Mouse (Mus musculus): ENCODE measurements around the gene Chd5.

Chd5 gene

DNA sequence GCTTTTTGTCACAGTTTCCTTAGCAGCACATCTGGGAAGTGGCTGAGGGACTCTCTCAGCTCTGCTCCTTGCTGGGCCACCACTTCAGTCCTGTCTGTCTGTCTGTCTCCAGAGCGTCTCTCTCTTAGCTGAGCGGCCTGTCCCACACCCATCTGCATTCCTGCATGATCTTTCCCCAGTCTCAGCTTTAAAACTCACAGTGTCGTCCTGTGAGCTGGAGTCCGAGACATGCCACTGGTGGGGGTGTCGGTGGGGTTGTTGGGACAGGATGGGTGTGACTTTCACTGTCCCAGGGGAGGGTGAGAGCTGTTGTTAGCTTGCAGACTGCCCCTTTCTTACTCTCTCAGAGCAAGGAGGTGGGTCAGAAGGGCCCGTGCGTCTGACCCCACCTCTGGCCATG lies 17.2 kb downstream of the Chd5 start:
- DNase-seq (ENCODE audit: low spot score) = no peak

DNA sequence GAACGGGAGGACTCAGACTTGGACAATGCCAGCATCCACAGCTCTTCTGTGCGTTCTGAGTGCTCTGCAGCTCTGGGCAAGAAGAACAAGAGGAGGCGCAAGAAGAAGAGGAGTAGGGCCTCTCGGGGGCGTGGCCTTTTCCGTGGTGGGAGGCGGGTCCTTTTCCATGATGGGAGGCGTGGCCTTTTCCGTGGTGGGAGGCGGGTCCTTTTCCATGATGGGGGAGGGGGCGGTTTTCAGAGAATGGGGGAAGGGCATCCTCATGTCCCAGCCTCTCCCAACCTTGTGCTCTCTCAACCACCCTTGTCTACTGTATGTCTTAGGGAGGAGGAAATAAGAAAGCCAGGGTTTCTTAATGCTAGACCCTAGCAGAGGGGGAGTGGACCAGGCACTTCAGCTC lies 21.2 kb downstream of the Chd5 start:
- DNase-seq (ENCODE audit: low spot score) = no peak

GRCm38 (mm10) chr4:152360855-152361254 lies 22.4 kb downstream of the Chd5 start:
- no peak for DNase-seq (ENCODE audit: low spot score)

DNA sequence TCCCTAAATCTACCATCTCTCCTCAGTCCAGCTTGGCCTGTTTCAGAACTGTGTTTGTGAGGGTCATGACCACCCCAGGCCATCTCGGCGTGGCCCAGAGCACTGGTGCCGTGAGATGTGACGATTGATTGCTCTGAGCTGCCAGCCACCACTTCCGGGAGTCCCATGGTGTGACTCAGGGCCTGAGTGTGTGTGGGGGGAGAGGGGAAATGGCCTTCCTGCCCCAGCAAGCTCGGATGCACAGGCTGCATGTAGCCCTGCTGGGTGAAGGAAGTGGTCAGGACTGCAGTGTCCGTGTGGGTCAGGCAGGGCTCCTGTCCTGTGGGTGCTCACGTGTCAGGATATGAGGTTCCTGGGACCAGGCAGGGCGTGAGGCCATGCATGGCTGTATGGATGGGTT lies 23.7 kb downstream of the Chd5 start:
- DNase-seq (ENCODE audit: low spot score) = no peak

GRCm38 (mm10) chr4:152365228-152365627 lies 26.8 kb downstream of the Chd5 start:
- no peak for DNase-seq (ENCODE audit: low spot score)

DNA sequence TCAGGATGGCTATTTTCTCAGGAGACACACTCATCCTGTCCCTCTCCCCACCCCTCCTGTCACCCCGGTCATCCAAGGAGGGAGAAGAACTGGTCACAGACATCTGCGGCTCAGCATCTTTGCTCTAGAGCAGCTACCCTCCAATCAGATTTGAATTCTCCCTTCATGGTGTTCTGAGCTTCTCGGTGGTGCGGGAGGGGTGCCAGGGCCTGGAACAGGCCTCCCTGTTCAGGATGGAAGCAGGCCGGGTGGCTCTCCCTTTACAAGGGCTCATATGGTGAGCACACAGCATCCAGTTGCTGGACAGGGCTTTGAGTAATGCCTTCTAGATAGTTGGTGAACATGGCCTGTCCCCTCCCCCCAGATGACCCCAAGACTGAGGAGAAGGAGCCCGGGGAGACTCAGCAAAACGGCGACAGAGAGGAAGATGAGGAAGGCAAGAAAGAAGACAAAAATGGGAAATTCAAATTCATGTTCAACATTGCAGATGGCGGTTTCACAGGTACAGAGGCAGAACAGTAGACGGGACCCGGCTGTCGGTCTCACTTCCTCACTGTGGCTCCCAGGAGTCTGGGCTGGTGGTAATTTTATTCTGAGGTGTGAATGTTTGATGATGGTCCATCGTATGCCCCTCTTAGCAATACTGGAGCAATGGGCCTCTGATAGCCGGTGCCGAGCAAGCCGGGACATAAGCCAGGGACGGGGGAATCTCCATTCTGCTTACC lies 44.2 kb downstream of the Chd5 start:
- no peak for DNase-seq (ENCODE audit: low spot score)

GRCm38 (mm10) chr4:152385644-152386043 lies 47.2 kb downstream of the Chd5 start:
- peak; percentile 11 for DNase-seq (ENCODE audit: low spot score)

DNA sequence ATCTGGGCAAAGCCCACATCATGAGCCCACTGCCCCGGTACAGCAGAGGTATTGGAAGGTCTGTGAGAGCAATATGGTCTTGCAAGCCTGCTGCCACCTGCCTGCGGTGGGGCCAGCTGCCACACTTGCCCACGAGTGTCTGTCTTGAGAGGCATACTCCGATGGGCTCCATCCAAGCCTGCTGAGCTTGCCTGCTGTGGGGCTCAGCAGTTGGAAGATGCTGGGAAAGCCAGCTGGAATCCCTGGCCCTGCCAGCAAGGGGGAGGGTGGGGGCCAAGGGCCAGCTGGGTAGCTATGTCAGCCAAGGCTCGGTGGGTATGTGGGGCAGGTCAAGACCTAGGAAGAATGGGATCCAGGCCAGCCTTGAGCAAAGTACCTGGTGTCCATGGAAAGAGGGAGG lies 53.7 kb downstream of the Chd5 start:
- no peak for DNase-seq (ENCODE audit: low spot score)

GRCm38 (mm10) chr4:152392627-152393026 lies 54.2 kb downstream of the Chd5 start:
- DNase-seq (ENCODE audit: low spot score) = no peak

- DNase-seq (ENCODE audit: low spot score) = no peak
These were observed 60.5 kb downstream of the Chd5 start for GRCm38 (mm10) chr4:152398926-152399325.

GRCm38 (mm10) chr4:152405143-152405542 lies 66.7 kb downstream of the Chd5 start:
- no peak for DNase-seq (ENCODE audit: low spot score)

GRCm38 (mm10) chr4:152405671-152406201 lies 67.3 kb downstream of the Chd5 start:
- DNase-seq (ENCODE audit: low spot score) = no peak

DNA sequence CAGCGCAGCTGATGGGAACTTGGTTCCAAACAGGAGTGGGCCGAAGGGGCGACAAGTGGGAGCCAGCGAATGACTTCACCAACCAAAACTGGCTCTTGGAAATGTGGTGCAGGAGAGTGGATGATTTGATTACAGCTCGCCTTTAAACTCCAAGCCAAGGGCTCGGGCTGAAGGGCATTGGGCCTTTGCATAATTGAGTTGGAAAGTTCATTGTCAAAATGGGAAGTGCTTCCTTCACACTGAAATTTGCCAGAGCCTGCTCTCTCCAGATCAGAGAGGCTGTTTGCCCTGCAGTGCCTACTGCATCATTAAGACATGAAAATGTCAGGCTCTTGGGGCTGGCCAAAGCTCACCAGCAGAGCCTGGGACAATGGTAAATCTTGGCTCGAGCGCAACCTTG lies 68.1 kb downstream of the Chd5 start:
- no peak for DNase-seq (ENCODE audit: low spot score)

DNA sequence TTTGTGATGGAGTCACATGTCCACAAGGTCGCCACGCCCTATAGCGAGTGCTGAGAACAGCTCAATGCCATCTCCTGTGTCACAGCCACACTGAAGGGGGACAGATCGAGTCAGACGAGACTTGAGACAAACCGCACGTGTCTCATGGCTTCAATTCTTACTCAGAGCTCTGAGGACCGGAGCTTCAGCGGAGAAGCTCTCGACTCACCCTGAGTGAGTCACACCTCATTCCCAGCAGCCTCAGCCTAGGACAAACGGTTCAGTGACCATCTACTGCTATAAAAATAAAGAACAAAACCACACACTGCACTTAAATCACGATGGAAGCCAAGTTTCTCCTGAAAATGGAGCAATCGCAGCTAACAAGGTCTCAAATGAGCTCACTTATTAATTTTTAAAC lies 72.5 kb downstream of the Chd5 start:
- DNase-seq (ENCODE audit: low spot score) = no peak

GRCm38 (mm10) chr4:152412524-152413080 lies 74.2 kb downstream of the Chd5 start:
- DNase-seq (ENCODE audit: low spot score) = no peak

- no peak for DNase-seq (ENCODE audit: low spot score)
These were observed 80.0 kb downstream of the Chd5 start for GRCm38 (mm10) chr4:152418229-152419060.

GRCm38 (mm10) chr4:152423576-152423975 lies 85.1 kb downstream of the Chd5 start:
- DNase-seq (ENCODE audit: low spot score) = no peak

DNA sequence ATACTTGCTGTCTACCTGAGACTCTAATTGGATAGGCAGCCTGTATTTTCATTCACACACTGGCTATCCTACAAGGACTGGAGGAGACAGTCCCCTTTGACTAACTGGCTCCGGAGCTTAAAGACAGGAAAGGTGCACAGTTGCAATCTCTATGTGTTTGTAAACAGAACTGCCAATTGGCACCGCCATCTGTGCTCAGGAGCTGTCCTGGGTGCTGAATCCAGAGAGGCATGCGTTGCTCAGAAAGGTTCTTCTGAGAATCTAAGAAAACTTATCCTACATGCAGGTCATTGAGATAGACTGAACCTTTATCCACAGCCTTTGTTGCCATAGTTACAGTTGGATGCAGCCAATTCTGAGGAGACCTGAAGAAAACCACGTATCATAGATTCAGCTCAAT lies 85.9 kb downstream of the Chd5 start:
- peak; percentile 15 for DNase-seq (ENCODE audit: low spot score)

GRCm38 (mm10) chr4:152424922-152425321 lies 86.5 kb downstream of the Chd5 start:
- DNase-seq (ENCODE audit: low spot score) = no peak

GRCm38 (mm10) chr4:152428259-152428658 lies 89.8 kb downstream of the Chd5 start:
- DNase-seq (ENCODE audit: low spot score) = no peak

- peak; percentile 26 for DNase-seq (ENCODE audit: low spot score)
These were observed 93.9 kb downstream of the Chd5 start for GRCm38 (mm10) chr4:152432308-152432707.

GRCm38 (mm10) chr4:152434836-152435235 lies 96.4 kb downstream of the Chd5 start:
- peak; percentile 89 for DNase-seq (ENCODE audit: low spot score)

DNA sequence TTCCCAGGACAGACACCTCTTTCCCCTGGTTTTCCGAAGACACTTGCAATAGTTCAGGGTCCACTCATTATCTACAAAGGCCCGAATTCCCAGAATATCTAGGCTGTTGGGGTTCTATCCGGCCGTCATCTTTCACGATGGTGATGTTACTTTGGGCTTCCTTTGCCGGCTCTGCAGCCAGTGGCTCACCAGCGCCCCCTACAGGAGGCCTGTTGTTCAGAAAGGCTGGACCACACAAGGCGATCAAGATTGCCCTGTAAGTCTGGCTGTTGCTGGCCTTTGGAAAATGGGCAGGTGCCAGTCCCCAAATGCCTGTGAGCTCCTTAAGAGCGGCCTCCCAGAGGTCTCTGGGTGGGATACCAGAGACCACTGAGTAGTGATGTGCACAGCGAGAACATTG lies 96.8 kb downstream of the Chd5 start:
- DNase-seq (ENCODE audit: low spot score) = peak; percentile 86

Measured in urinary bladder, postnatal 25 days (tissue).